Mouse (Mus musculus) adrenal gland, postnatal 14 days (tissue): ENCODE measurements around the gene Ppt1. TPM values are rescaled to one million over a fixed set of nuclear protein-coding genes. Genes with fewer than 3 reads are reported as not detected.

ENCODE experiments used
- DNase-seq: peaks from one replicate; pipeline ENCODE4 v3.0.0; 2021; ENCODE audit warnings: mixed read lengths
- total RNA-seq: library from RNA; stranded (reverse); gene quantifications from 2 replicates; pipeline ENCODE4 v1.2.3, GENCODE M21; 2021

Ppt1 gene
- total RNA-seq, 1 experiment from 2014 or later: 48.6 TPM

DNA sequence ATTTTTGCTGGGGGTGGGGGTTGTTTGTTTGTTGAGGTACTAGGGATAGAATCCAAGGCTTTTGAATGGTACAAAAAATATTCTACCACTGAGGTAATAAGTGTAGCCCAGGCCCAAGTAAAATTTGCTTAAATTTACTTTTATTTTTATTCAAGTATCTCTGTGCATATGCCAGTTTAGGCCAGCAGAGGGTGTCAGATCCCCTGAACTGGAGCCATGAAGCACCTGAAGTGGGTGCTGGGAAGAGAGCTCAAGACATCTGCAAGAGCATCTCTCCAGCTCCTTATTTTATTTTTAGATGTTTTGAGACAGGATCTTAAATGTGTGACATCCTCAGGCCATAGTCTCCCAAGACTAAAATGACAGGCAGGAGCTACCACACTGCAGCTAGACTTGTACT is 34.0 kb downstream of the Ppt1 start:
- DNase-seq: peak; percentile 47

DNA sequence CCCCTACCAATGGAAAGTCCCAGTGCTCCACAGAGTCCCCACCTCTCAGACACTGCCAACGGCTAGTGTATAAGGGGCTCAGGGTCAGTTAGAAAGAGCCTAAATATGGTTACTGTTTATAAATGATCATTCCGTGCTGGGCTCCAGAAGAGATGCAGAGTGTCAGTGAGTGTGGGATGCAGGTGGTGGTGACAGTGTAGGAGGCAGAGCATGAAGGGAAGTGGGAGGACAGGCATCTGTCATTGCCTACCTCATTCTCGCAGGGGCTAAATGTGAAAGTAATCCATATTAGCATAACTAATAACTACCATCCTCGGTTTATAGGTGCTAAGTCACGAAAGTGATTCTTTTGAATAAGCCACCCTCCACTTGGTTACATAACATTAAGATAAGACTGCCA is 34.7 kb downstream of the Ppt1 start:
- DNase-seq: no peak

DNA sequence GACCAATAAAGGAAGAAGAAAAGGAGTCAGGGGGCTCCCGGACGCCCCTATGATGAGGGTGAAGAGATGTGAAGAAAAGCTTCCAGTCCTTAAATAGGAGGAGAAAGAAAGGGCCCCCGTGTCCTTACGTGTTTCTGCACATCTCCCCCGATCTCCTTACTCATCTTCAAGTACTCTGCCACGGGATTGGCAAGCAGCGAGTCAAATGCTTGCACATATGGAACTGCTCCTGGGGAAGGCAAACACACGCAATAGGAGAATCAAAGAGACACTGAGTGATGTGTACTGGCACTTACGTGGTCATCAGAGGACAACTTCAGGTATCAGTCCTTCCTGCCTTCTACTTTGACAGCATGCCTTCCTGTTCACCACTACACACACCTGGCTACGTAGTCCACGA is 35.2 kb downstream of the Ppt1 start:
- no peak for DNase-seq

DNA sequence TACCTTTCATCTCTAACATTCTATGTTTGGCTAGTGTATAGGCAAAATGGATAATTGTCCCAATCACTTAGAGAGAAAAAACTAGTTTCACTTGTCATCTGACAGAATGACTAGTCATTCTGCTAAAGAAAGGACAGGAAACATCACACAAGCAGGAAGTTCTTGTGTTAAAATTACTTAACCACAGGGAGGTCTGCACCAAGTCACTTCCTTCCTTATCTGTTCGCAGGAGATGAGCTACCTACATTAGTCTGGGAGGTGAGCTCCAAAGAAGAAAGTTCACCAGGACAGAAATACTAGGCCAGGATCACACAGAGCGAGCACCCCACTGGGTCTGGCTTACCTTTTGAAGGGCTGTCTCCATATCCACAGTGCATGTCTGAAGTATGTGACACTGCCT is 35.9 kb downstream of the Ppt1 start:
- DNase-seq: no peak

DNA sequence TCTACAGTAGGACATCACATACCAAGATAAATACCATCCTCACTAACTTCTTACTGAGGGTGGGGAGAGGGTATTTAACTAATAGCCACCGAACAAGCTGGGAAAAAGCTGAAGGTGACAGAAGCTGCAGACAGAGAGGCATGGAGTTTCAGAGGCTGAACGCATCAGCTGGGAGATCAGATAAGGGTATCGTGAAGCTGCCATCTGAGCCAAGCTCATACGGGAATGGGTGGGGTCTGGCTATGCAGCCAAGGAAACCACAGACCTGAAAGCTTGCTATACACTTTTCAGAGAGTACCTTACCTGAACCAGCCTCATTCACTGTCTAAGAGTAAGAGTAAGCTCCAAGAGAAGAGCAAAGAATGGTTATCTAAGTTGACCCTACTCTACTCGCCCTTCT is 37.0 kb downstream of the Ppt1 start:
- no peak for DNase-seq

DNA sequence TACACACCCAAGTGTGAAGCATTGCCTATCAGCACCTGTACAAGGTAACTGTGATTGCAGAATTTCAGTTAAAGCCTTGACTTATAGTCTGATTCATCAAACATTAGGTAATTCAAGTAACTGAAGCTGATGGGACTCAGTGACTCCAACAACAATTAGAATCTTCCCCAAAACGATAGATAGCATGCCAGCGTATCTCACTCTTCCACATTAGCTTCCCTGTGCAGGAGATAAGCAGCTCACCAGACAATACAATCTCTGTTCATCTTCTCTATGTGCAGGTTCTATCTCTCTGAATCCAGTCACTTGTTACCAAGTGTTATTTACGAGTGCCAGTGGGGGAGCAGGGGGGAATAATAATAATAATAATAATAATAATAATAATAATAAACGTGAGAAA is 37.5 kb downstream of the Ppt1 start:
- no peak for DNase-seq

DNA sequence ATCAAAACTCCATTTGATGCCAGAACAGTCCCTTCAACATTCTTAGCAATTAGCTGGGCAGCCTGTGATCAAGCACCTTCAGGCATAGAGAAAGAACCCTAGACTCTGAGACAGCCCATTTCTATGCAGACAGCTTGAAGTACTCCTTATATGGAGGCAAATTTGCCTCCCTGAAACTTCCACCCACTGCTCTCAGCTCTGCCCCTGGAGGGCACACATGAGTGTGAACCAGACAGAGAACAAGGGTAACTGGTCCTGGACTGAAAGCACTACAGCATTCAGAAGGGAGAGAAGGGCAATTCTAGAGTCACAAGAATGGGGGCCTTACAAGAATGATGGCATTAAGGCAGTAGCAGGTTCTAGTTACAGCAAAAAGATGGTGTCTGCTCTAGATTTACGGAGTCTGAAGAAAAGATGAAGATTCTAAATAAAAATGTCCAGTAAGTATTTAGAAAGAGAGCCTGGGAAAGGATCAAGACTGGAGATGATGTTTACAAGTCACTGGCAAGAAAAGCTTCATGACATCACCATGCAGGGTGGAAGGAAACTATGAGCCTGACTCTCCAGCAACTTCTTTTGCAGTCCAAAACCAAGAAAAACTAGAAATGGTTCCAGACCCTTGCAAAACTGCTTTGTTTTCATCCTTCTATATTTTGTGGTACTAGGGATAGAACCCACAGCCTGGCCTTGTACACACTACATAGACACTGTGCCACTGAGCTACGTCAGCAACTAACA is 42.5 kb downstream of the Ppt1 start:
- no peak for DNase-seq

DNA sequence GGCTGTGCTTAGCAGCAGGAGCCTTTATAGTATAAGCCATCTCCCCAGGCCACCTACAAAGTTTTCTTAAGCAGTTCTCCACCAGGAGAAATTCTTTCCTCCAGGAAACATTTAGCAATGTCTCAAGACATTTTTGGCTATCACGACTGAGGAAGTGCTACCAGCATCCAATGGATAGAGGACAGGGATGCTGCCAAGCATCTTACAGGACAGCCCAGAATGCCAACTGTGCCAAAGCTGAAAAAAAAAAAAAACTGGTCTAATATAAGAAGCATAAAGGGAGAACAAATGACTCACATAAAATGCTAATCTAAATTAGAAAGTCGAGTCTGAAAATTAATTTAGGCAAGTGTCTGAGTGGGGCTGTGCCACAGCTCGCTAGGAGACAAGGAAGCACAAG is 46.5 kb downstream of the Ppt1 start:
- DNase-seq: no peak

DNA sequence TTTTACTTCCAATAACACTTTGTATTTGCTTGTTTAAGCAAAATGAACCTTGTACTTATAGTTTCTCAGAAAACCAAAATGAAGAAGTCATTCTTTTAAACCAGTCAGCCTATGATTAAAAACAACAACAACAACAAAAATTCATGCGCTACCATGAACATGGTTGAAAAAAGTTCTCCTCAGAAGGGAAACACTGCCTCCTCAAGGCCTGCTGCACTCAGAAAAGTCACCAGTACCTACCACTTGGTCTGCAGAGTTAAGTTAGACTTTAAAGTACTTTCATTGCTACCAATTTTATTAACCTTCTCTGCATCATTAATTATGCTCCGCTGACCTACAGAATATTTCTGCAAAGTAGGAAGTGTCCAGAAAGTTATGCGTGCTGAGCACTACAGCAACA is 47.3 kb downstream of the Ppt1 start:
- no peak for DNase-seq

DNA sequence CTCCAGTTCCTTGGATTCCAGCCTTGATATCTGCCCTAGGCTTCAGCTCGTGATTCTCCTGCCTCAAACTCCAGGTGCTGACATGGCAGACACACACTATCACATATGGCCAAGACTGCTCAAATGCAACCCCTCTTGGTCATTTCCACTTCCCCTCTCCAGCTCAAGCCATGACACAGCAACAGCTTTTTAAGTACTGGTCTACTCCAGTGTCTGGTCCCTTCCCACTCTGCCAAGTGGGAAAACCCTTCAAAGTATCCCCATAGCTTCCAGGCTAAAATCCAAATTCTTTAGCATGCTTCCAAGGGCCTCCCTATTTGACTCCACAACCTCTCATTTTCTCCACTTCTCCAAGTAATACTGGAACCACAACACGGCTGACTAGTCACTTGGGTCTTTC is 48.0 kb downstream of the Ppt1 start:
- no peak for DNase-seq

DNA sequence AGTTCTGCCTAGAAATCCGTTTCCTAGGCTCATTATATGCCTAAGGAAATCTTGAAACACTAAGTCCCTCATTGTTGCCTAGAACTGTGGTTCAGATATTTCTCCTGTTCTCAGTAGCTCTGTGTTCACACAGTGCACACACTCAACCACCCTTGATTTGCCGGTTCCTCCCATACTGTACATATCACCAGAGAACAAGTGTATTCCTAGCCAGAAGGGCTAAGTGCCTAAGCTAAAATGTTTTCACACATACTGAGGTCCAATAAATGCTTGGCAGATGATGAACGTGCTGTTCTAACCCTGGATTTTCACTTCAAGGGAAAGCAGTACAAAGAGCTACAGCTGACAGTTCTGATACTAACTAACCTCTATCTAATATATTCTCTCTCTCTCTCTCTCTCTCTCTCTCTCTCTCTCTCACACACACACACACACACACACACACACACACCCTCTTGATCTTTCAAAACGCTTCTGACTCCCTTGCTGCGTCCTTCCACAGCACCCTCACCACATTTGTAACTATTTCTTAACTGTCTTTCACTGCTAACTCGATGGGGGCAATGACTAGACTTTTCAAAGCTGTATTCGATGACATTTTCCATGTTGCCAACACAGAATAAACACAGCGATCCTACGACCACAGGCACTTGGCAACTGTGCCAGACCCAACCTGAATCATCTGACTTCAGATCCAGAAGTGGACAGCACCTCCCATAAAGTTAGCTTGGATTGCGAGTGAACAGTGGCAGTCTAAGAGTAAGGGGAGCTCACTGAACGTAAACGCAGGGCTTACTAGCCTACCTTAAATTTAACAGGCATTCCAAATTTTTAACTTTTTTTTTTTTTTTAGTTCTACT is 48.7 kb downstream of the Ppt1 start:
- peak; percentile 42 for DNase-seq

DNA sequence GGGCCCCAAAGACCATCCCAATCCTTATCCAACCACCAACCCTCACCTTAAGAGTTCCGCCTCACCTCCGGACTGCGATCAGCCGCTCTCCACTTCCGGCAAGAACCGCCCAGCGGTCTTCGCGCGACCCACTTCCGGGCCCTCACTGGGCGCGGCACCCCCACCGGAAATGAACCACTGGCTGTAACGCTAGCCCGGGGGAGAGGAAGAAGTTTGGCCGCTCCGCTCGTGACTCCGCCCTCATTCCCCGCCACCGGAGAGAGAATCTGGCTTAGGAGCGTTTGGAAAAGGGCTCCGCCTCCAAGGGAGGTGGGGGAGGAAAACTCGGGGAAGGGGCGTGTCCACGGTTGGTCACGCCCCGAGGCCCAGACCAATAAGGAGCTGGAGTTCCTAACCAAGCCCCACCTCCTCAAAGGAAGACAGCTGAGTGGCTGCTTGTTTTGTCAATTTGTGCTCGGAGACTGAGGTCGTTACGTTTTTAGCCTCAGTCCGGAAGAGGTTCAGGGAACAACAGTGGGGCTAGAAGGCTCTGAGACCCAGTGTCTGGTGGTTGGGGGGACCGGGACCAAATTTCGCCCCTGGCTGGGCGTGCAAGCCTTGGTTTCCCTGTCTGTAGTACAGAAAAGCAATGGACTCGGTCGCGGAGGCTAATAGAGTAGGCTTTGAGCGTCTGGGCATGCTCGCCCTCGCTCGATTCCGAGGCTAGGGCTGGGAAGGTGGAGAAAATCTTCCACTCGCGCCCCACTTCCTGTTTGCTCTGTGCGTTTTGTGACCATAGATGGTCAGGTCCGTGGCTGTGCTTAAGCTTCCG is 49.9 kb downstream of the Ppt1 start, which contains the start of gene Cap1:
TSS of gene Cap1 (minus strand) at position 289 of the 811 bp plus-strand sequence.
- DNase-seq: peak; percentile 99

DNA sequence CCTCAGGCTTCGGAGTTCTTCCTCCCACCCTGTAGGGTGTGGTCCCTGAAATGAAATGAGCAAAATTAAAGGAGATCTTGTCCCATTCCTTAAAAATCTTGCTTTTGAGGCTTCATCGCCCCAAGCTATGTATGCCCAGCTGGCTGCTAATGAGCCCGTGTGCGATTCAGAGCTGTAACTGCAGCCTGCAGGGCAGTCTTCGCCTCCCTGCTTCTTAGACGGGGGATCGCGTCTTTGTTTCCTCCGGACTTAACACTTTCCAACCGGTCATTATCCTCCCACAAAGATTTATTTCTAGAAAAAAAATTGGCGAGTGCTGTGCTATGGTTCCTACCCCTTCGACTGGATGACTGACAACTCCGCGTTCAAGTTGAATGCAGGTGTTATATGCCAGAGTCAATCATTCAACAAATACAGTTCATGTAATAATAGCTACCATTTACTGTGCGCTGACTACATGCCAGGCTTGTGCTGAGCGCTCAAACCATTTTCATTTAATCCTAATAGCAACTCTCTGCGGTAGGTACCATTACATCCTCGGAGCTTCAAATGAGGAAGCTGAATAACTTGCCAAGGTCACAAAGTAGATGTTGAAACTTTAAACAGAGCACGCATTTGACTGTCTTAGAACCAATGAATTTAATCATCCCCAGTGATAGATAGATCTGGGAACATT is 50.7 kb downstream of the Ppt1 start:
- DNase-seq: no peak

DNA sequence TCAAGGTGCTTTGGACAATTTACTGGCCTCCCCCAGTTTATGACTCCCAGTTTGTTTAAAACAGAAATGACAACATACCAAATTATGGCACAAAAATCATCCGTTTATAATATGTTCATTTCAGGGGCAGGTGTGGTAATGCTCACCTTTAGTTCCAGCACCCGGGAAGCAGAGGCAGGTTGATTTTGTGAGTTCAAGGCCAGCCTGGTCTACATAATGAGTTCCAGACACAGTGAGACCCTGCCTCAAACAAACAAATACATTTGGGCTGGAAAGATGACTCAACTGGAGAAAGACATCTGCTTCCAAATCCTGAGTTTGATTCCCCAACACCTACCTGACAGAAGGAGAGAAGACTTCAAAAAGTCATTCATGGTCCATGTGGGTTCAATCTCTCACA is 51.3 kb downstream of the Ppt1 start:
- DNase-seq: no peak

DNA sequence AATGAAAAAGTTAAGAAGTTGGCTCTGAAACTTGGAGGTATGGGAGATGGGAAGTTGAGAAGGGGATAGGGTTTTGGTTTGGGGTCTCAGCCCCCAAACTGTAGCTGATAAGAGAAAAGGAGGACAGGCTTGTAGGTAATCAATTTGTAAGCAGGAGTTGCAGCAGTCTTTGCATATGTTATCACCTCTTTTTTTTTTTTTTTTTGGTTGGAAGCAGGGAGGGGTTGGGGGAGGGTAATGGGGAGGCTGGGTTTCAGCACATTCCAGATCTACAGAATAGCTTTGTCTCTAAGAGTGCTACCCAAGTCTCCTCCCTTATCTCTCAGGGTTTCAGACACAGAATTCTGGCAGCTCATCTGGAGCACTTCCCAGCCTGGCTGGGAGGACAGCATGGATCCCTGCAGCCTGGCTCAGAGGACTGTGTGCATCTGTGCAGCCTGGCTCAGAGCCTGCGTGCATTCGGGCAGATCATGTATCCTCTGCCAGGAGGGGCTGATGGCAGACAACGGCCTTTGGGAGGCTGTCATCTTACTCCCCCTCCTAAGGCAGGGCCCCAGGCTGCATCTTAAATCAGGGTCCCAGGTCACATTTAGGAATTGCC is 54.9 kb downstream of the Ppt1 start:
- DNase-seq: peak; percentile 46

DNA sequence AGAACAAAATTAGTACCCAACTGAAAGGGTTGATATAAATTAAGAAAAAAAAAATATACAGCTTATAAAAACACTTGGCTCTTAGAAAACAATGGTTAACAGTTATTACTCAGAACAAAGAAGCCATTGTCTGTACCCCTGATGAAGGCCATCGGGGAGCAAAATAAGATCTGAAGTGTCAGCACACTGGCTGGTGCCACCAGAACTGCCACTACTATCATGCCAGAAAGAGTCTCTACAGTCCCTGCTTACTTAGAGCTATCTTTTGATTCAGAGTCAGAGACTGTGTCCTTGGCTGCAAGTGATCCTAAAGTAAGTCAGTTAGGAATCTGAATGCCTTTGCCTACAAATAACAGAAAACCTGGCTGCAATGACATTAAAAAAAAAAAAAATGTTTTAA is 55.6 kb downstream of the Ppt1 start:
- no peak for DNase-seq

DNA sequence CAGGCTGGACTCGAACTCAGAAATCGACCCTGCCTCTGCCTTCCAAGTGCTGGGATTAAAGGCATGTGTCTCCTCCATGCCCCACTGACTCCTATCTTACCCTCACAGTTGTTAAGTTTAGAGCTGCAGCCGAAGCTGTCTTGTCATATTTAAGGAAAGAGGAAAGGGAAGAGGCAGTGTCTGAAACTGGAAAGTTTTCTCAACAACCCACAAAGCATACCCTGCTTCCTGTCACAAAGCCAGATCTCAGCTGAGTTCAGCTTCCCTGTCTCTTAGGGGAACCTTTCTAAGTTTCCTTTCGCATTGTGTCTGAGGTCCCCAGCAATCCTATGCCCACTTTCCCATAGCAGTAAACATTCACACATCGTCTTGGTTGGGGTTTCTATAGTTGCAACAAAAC is 56.1 kb downstream of the Ppt1 start:
- DNase-seq: no peak

DNA sequence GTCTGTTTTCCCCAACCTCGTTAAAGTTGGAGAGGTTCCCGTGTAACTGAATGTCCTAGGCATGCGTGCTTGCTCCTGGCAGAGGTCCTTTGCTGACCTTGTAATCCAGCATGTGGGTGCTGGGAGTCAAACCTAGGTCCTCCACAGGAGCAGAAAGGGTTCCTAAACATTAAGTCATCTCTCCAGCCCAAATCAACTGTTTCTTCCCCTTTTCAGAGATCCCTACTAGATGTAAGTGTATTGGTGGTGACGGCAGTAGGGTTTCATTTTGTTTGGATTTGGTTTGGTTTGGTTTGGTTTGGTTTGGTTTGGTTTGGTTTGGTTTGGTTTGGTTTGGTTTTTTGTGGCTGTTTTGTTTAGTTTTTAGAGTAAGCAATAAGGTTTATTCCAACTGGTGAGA is 61.7 kb downstream of the Ppt1 start:
- DNase-seq: no peak

DNA sequence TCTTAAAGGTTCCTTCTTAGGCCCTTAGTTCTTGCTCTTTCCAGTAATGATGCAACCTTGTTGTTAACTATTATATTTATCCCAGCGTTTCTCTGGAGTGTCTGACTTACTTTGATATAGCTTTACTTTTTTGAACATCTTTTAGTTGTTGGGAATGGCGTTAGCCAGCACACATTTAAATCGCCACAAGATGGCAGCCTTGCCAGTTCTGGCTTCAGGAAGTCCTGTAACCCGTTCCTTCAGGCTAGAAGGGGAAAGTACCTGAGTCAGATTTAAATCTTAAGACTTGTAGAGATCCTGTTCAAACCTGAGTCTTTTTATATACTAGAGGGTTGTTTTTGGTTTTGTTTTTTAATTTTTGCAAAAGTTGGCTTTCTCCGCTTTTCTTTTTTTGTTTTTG is 62.3 kb downstream of the Ppt1 start:
- peak; percentile 72 for DNase-seq

DNA sequence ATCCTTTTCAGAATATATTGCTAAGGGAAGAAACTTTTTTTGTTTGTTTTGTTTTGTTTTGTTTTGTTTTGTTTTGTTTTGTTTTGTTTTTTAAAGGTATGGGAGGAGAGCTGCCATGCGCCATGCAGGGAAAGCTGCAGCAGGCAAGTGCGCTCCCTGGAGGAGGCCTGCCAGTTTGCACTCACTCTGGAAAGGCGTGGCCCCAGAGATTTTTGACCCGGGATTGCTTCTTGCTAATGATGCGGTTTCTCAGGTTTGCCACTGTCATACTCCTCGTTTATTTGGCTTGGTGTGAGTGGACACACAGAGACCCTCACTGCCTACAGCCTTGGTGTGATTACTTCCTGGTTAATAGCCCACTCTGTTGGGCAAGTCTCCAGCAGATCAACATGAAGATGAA is 66.1 kb downstream of the Ppt1 start:
- peak; percentile 51 for DNase-seq

DNA sequence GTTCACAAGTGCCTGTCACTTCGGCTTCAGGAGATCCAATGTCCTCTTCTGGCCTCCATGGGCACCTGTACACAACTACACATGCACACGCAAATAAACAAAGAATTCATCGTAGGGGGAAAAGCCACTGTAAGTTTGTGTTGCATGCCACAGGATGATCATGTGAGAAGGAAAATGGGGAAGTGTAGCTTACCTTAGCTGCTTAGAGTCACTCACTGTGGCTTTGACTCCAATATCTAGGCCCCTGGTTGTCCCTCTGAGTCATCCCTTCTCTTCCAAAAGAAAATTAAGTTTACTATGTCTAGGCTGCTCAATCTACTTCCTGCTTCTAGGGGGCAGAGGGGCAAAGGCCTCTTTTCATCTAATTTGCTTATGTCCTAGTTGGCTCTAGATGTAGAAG is 67.7 kb downstream of the Ppt1 start:
- no peak for DNase-seq

DNA sequence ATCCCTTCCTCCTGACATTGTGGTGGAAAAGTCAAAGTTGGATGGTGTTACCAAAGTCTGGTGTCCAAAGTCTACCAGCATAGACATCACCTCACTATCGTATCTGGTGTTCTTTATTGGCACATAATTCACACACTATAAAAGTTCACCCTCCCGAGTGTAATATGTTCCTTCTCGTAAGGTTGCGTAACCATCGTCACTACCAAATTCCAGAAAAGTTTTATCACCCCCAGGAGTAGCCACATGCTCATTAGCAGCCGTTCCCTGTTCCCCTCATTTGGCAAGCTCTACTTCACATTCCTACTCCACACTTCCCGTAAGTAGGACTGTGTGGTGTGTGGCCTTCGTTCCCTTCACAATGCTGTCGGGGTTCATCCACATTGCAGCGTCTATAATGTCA is 69.3 kb downstream of the Ppt1 start:
- DNase-seq: no peak
